Mouse (Mus musculus) left cerebral cortex, adult 18-20 months (tissue): ENCODE measurements around the gene Ctu2. TPM values are rescaled to one million over a fixed set of nuclear protein-coding genes. Genes with fewer than 3 reads are reported as not detected.

Source experiments
- DNase-seq, 2 experiments: peaks; one replicate each; pipeline ENCODE4 v3.0.0; 2021 to 2022; ENCODE audit warnings: low spot score in 2 of 2, mixed read lengths in 1 of 2
- total RNA-seq, 2 experiments: library from RNA; stranded (reverse); gene quantifications; 2 replicates each; pipeline ENCODE4 v1.2.3; 2021

The Ctu2 gene
- total RNA-seq, 2 experiments from 2014 or later = 25.4 to 28.7 TPM

DNA sequence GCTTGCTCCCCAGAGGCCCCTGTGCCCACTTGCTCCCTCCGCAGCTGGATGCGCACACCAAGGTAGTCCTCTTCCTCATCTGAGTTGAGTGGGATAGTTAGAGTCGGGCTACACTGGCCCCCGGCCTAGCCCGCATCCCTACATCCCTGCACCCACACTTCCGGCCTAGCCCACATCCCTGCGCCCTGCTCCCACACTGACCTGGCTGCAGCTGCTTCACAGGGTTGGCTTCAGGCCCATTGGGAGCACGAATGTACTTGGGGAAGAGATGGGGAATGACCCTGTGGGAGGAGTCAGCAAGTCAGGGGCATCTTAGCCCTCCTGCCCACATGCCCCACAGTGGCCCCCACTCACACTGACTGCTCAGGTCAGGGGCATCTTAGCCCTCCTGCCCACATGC is 6.5 kb downstream of the Ctu2 start:
- DNase-seq = no peak

DNA sequence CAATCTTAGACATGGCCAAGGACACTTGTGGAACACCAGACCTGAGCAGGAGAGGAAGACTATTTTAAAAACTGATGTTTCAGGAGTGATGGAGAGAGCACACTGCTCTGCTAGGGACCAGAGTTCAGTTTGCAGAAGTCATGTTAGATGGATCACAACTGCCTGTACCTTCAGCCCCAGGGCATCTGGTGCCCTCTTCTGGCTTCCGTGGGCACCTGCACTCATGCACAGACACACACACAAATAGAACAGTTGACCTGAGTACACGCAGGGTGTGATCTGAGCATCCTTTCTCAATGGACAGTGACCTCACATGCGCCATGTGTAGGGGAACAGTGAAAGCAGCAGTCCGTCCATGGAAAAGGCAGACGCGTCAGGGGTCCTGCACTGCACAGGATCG is 7.9 kb downstream of the Ctu2 start:
- DNase-seq = no peak

DNA sequence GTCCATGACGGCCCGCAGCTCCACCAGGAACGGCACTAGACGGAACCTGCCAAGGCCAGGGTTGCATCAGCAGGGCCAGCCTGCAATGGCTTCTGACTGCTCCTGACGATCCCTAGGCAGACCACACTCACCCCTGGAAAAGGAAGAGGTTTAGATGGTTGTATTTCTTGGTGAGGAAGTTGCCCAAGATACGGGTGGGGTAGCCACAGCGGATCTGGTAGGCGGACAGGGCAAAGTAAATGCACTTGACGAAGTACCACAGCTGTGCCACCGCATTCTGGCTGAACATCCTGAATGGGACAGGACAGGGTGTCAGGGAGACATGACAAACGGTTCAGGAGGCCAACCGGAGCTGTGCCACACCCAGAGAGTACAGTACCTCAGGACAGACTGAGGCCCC is 8.9 kb downstream of the Ctu2 start:
- no peak for DNase-seq

DNA sequence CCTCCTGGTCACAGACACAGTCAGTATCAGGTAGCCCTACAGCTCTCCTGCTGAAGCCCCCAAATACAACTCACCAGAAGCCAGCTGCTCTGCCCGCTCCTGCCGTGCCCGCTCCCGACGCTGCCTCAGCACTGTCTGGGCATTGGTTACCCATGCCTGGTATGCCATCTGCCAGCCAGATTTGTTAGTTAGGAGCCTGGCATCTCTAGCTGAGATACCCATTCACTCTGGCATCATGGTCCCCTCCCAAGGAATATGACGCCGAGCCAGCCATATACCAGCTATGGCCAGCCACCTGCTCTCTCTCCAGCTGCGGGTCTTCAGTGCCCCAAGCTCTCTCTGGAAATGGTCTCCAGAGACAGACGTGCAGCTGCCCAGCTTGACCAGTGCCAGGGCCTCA is 12.4 kb downstream of the Ctu2 start:
- DNase-seq = no peak

DNA sequence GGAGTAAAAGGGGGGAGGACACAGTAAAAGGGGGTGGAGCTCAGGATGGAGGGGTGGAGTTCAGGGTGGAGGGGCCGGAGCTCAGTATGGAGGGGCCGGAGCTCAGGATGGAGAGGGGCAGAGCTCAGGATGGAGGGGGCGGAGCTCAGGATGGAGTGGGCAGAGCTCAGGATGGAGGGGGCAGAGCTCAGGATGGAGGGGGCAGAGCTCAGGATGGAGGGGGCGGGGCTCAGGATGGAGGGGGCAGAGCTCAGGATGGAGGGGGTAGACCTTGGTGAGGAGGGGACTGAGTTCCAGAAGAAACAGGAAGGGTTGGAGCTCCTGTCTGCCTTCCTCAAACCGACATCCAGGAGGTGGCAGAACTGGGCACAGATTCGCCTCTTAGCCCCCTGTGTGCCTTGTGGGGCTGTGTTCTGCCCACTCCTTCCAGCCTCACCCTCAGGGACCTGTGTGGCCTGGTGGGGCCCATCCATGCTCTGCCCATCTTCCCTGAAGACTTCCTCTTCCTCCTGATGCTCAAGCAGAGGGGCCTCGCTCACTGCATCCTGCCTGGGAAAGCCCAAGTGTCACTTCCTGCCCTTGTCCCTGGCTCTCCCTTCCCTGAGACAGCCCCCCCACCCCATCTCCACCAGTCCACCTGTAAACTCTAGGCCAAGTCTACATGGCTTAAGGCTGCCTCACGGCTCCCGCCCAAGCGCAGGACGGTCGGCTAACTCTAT is 21.2 kb downstream of the Ctu2 start:
- DNase-seq = no peak

DNA sequence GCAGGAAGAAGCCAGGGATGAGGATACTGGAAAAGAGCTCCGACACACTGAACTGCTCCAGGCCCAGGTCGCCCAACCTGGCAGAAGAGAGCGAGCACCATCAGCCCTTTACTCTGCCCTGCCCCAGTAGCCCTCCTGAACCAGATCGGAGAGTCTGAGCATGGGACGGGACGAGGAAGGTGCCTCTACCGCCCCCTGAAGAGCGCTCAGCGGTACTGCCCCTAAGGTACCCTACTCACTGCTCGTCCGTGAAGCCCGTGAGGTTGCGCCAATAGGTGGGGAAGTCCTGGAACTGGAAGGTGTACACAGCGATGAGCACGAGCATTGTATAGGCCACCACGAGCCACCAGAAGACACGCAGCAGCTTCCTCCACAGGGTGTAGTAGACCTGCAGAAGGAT is 22.0 kb downstream of the Ctu2 start:
- no peak for DNase-seq

DNA sequence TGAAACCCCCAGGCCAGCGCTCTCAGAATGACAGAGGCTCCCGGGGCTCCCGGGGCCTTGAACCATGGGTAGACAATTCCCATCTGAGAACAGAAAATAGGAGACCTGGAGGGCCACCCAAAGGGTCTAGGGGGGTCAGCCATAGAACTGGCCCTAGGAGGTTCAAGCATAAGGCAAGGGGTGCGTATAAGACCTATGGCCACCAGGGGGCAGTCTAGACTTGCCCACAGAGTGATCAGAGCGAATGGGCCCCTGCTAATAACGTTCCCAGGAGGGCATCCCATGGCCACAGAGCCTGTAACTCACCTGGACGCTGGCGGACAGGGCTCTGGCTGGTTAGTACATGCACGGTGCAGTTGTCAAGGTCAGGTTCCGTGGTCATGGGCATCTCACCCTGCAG is 24.9 kb downstream of the Ctu2 start:
- DNase-seq = peak; percentile 62 to 76

DNA sequence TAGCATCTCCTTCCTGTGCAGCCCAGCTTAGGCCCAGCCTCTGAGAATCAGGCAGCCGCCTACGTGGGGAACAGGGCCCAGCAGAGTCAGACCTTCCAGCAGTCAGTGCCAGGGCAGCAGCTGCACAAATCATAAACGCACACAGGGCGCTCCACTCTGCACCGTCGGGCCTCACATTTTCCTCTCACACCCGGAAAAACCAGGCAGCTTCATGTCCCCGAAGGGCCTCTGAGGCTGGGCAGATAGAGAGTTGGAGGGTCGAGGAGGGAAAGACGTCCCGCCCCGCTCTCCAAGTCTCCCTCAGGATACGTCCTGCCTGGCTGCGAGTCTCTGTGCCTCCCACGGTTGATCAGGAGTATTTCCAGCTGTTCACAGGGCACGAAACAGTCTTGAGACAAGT is 35.6 kb downstream of the Ctu2 start:
- DNase-seq = no peak

DNA sequence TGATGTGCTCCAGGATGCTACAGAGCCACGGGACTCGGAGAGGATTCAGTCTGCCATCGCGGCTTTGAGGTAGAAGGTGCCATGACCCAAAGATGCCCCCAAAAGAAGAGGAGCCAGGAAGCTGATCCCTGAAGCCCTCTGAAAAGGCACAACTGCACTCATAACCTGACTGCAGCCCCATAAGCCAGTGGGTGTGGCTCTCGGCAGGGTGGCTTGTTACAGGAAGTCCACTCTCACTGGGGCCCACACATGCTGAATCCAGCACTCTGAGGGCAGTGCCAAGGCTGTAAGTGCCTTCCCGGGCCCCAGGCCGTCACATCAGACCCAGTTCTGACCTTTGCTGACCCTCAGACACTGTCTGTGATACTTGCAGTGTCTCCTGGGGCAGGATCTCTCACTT is 36.4 kb downstream of the Ctu2 start:
- DNase-seq = no peak

DNA sequence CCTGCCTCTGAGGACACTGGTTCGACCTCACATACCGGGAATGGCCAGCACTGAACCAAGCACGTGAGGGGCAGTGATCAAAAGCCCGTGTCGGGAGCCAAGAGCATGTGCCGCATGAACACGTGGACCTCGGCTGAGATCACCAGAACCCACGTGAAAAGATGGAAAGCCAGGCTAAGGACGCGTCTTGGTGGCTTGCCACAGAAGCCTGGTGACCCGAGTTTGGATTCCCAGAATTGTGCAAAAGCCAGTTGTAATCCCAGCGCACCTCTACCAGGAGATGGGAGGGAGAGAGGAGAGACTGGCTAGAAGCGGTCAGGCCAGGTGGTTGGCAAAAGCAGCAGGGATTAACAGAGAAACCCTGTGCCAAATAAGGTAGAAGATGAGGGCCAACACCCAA is 39.8 kb downstream of the Ctu2 start:
- DNase-seq = no peak

DNA sequence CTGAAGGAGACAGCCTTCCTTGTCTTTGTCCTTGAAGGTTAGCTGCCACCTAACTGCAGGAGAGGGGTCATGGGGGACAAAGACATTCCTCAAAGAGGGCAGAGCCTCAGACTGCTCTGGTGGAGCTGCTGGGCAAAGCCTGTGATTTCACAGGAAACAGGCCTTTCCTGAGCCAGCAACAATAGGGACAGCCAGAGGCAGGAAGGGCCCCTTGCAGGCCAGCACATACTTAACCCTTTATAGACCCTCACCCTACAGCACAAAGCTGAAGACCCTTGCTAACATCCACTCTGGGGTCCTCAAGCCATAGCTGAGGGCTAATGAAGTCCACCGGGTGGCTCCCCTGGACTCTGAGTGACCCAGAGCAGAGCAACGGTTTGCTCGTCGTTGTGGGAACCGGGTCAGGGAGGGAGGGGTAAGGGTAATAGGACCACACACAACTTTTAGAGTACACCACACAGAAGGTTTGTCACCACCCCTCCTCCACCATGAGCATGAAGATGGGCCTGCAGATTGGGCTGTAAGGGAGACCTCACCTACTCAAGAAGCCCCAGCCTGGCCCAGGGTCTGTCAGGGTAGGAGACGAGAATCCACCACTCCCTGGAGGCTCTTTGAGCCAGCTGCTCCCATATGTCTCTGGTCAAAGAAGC is 41.7 kb downstream of the Ctu2 start:
- no peak for DNase-seq

DNA sequence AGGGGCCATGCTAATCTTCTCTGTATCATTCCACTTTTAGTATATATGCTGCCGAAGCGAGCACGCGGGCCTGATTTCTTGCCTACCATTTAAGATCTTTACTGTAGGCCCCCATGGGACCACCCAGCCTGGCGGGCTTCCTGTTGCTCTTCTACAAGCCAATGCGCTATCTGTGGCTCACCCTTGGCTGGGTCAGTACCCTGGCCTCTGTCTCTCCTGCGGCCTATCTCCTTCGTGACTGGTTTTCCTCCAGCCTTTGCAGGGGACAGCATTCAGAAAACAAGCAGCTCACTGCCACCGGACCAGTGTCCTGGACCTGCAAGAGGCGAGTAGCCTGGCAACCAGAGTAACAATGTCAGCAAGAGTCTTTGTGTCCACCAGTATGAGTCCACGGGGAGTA is 44.7 kb downstream of the Ctu2 start:
- DNase-seq = no peak

DNA sequence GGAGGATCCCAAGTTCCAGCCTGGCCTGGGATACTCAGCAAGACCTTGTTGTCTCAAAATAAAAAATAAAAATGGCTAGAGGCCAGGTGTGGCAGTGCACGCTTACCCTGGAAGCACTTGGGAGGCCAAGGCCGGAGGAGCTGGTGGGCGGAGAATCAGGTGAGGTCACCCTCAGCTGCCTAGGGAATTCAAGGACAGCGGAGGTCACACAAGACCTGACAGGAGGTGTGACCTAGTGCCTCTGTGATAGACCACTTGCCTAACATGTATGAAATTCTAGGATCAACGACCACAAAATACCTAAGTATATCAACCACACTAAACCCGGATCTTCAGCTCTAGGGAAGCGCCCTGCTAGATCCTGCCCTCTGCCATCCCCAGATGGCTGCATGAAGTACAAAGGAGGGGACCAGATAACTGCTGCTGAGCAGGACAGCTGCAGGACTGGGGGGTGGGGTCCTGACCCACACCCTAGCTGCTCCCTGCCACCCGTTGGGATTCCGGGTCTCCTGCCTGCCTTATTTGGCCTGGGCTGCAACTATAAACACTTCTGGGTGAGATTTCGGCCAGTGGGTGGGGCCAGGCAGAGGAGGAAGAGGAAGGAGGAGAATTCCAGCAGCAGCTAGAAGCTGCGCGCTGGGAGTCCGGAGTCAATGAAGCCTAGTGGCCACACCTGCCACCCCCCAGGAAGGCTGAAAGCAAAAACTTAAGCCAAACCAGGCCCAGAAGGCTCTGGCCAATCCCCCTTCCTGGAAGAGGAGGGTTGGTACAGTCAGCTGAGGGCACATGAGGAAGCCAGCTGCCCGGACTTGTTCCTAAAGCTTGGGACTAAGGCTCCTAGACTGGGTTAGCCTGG is 47.1 kb downstream of the Ctu2 start:
- no peak for DNase-seq

DNA sequence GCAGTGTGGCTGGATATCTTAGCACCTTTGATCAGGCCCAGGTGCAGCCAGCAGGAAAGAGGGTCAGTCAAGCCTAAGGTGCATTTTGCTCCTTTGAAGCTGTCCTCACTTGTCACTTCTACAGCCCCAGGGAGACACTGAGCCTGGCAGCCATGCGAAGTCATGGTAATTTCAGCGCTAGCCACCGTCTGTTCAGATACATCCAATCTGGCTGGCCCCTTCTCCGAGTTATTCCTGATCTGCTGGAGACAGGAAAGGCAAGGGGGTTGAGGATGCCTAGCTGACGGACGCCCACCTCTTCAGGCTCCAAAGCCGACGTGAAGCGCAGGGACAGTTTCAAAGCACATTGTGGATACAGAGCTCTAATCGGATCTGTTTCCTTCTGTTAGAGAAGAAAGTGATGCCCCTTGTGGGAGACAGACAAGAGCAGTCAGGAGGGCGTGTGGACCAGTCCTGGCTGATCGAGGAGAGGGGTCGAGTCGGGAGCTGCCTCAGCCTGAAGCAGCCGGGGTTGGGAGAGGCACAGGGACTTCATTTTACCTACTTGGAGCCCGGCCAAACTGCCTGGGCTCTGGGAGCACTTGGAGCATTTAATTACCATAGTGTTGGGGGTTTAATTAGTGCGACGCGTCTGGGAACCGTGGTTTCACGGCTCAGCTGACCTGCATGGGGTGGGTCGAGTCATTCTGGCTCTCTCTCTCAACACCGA is 47.9 kb downstream of the Ctu2 start:
- peak in 1 of 2 experiments; percentile 28 for DNase-seq

DNA sequence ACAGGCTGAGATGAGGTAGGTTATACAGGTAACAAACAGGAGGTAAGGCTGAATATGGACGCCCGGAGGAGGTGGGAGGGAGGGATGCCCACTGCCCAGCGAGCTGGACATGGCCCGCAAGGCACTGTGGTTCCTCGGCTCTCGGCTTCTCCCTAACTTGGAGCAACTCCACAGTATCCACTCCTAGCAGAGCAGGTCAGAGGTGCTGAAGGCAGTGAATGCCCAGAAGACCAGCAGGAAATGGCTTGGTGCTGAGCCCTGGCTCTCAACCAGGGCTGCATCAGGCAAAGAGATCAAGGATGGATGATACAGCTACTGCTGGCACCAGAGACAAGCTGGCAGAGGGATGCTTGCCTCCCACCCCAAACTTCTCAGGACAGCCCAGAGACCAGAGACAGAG is 48.6 kb downstream of the Ctu2 start:
- no peak for DNase-seq

DNA sequence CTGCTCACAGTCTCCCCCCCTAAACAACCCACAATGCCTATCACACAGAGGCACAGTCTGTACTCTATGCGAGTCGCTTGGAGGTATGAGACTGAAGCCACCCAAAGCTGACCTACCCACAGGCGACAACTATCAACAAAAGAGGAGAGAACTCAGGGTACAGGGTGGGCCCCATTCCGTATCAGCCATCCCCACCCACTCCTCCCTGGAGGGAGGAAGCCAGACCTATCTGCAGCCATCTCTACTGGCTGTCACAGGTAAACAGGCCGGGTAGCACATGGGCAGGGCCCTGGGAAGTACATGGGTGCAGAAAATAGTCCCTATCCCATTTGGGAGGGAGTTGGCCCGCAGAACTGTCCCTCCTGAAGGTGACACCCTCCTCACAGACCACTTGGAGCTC is 49.1 kb downstream of the Ctu2 start:
- DNase-seq = no peak

DNA sequence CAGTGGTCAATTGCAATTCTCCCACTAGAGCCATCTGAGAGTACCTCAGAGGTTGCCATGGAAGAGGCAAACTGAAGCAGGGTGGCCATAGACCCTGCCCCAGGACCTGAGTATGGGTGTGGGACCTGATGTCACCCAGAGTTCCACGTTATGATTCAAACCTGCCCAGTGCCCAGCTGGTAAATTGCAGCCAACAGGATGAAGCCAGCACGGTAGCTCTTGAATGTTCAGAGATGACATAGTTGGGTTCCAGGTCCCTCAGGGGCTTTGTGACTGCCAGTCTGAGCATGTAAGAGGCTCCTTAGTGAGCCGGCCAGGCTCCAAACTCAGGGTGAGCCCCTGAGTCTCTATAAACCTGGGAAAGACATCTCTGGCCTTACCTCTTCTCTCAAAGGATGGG is 50.1 kb downstream of the Ctu2 start:
- DNase-seq = no peak

DNA sequence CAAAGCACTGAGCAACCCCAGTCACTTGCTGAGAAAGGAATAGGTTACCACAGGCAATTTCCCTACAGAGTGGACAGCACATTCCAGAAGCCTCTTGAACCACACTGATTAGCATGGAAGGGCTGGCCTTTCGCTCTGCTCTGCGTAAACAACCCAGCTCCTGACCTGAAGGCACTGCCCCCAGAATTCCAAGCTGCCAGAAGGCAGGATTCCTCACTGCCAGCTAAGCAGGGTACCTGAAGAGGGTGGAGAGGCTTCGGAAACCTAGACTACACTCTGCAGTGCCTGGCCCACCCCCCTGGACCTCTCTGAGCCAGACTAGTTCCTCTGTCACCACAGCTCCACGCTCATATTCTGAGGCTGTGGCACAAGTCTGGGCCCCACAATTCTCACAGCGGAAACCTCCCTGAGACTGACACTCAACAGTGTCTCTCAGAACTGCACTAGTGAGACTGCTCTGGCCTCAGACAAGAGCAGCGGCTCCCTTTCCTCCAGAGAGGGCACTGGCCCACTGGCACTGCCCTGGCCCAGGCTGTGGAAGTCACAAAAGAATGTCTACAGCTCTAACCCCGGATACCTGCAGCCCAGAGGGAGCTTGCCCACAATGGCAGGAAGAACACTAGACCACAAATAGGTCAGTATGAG is 50.7 kb downstream of the Ctu2 start:
- no peak for DNase-seq

DNA sequence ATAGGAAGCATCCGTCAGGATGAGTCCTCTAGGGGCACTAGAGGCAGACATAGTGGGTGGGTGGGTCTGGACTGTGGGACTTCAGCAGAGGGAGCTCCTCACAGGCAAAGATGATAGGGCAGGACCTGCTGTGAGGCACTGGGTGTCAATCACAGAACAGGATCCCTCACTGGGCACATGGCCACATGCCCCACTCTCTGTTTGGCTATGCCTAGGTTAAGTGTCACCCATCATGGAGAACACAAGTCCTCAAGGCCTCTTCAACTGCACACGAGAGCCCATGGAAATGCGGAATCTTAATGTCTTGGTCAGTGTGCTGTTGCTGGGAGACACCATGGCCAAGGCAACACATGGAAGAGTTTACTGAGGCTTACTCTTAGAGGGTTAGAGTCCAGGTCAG is 52.0 kb downstream of the Ctu2 start:
- DNase-seq = no peak

DNA sequence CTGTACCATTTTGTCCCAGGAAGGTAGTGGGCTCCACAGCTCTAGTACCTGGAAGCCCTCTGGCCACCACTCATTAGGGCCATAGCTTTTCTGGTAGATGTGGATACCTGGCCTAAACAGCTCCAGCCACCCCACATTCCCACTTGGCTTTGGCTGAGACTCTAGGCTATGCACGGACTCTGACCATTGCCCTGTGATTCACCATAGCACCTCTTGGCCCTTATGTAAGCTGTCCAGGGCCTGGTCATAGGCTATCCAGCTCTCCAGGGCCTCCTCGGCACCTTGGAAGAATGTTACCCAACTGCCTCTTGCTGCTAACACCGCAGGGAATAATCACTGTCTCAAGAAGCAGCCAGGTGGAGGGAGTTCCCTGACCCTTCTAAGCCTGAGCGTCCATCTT is 53.2 kb downstream of the Ctu2 start:
- DNase-seq = no peak

DNA sequence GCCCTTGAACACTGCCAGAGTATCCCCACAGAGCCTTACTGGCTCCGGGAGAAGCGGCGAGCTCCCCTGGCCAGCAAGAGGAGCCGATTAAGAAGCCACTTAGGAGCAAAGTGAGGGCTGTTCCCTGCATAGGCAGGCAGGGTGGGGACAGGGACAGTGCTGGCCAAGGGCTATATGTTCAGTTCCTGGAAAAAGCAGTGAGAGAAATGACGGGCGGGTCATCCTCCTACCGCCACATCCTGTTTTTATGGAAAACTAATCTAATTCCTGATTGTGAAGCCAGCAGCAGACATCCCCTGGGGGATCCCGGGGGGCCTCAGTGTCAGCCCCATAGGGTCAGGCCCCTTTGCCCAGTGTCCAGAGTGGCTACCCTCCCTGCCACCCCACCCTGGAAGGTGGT is 55.4 kb downstream of the Ctu2 start:
- no peak for DNase-seq
